Mouse (Mus musculus) layer of hippocampus, postnatal 10 days (tissue): ENCODE measurements around the gene Cdhr4. TPM values are rescaled to one million over a fixed set of nuclear protein-coding genes. Genes with fewer than 3 reads are reported as not detected.

Experiments used
- DNase-seq, 2 experiments: peaks; one replicate each; pipeline ENCODE4 v3.0.0; 2021; ENCODE audit warnings: low spot score in 2 of 2
- long read RNA-seq: library from polyadenylated mRNA; stranded (forward); transcript quantifications from one replicate; pipeline ENCODE4 v2.0.0, GENCODE M21; 2023
- total RNA-seq, 2 experiments: library from RNA; stranded (reverse); gene quantifications; 2 replicates each; pipeline ENCODE4 v1.2.3; 2021

Gene Cdhr4
- 1 to 10 TPM; 4.1 to 4.9 TPM for total RNA-seq
- long read RNA-seq, partial matches to known transcripts, result 0 of 4 reads
- long read RNA-seq, other reads (novel, unspliced or antisense), result 4 of 4 reads

- DNase-seq, result no peak
Measured at GRCm38 (mm10) chr9:107992197-107992596, at the start of gene Cdhr4. Gene Cdhr4, plus strand, starts transcription at chr9:107992497.

GRCm38 (mm10) chr9:107947241-107948194 lies 44.8 kb upstream of the Cdhr4 start:
- no peak for DNase-seq

- DNase-seq, result no peak
Measured at GRCm38 (mm10) chr9:107949184-107949921, 42.9 kb upstream of the Cdhr4 start.

- no peak for DNase-seq
Measured at GRCm38 (mm10) chr9:107949922-107950235, 42.4 kb upstream of the Cdhr4 start, which contains the start of gene Traip. Gene Traip, plus strand, starts transcription at chr9:107950136.

DNA sequence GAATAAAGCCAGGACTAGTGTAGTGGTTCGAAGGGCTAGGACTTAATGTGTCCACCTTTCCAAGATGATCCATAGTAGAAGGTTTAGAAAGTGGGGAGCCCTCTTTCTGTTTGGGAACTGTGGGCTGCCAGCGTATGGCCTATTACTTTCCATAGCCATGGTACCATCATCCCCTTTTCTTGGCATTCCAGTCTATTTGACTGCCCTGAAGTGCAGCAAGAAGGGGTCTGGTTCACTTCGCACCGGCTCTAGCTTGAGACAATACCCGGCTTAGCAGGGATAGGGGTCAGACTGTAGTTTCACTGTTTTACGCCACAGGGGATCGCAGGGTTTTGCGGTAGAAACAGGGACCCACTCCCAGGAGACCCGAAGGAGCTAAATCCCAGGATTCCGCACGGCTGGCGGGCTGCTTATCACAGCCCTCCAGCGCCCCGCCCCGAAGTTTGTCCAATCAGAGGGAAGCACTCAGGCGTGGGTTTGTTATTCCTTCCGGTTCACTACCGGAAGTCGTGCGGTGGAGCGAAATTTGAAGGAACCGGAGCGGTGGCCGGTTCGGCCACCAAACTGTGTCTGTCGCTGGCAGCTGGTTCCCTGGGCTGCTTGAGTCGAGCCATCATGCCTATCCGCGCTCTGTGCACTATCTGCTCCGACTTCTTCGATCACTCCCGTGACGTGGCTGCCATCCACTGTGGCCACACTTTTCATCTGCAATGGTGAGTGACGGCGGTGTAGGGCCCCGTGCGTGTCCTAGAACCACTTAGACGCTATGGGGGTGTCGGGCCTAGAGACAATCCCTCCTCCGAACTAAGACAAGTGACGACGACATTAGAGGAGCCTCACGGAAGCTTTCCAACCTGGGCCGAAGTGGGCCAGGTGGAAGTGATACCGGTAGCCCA lies 41.6 kb upstream of the Cdhr4 start:
- DNase-seq, result peak; percentile 91 to 92

DNA sequence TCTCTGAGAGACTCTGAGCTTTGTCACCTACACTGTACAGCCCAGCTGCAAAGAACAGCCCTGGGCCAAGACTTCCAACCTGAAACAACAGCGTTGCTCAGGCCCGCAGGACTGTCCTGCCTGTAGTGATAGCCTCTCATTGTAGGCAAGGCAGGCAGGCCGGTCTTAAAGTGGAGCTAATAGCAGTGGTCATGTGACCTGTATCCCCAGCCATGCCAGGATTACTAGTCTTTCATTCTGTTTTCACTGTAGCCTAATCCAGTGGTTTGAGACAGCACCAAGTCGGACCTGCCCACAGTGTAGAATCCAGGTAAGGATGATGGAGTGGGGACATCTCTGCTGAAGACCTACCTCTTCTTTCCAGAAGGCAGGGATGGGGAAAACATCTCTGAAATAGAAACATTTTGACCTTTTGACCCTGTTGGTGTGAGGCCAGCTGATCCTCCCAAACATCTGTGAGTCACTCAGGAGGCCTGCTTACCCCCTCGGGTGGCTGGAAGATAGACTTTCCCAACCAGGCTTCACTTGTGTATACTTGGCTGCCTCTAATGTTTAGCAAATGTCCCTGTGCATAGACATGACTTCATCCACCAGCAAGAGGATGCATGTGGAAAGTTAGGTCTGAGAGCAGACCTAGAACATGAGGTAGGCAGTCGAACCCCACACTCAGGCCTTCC lies 36.5 kb upstream of the Cdhr4 start:
- no peak for DNase-seq

GRCm38 (mm10) chr9:107957141-107957540 lies 35.2 kb upstream of the Cdhr4 start:
- DNase-seq, result no peak

DNA sequence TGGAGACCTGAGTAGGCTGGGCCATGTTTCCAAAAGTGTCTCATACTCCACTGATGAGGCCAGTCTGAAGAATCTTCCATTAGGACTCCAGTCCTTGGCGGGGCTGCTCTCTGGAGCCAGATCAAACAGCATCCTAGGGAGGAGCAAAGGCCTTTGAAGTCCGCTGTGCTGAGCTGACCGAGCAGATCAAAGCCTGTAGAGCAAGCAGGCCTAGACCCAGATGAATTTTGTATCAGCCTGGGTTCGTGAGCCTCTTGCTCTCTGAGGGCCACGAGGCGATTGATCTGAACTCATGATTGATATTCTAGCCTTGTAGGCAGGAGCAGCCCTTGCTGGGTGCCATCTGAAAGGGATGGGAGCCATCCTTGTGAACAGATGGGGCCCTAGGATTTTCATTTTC lies 32.4 kb upstream of the Cdhr4 start:
- DNase-seq, result no peak

DNA sequence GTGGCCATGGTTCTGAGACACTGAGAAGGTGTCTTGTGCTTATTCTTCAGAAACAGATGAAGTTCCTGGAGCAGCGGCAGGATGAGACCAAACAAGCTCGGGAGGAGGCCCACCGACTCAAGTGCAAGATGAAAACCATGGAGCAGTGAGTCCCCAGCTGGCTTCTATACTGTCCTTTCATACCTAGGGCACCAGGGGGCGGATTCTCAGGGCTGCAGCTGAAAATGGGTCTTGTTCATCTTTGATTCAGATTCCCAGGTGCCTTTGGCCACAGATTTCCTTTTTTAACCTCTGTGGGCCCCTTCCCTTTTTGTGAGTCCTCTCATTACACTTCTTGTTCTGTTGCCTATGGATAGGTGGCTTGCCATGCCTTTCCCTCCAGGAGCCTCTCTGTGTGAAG lies 31.4 kb upstream of the Cdhr4 start:
- no peak for DNase-seq

GRCm38 (mm10) chr9:107961351-107961762 lies 30.9 kb upstream of the Cdhr4 start:
- peak; percentile 60 to 62 for DNase-seq

- DNase-seq, result peak; percentile 62 to 76
Measured at GRCm38 (mm10) chr9:107961881-107962280, 30.4 kb upstream of the Cdhr4 start.

- DNase-seq, result no peak
Measured at GRCm38 (mm10) chr9:107962916-107963315, 29.4 kb upstream of the Cdhr4 start.

GRCm38 (mm10) chr9:107963700-107964099 lies 28.6 kb upstream of the Cdhr4 start:
- DNase-seq, result peak; percentile 78 to 81

DNA sequence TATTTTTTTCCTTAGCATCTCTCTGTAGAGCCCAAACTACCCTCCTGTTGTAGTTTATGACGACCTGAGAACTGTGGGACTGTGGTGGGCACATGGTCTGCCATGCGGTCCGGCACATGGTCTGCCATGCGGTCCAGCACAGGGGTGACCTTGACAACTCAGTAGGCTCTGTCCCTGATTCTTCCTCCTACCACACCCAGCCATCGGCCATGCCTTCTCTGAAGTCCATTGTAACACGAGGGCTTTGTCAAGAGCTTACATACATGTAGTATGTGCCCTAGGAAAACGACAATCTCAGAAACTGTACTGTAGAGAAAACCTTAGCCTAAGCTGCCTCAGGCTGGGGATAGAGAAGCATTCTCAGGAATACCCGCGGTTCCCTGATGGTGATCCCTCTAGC lies 27.6 kb upstream of the Cdhr4 start:
- DNase-seq, result no peak

GRCm38 (mm10) chr9:107966676-107967075 lies 25.6 kb upstream of the Cdhr4 start:
- DNase-seq, result no peak

DNA sequence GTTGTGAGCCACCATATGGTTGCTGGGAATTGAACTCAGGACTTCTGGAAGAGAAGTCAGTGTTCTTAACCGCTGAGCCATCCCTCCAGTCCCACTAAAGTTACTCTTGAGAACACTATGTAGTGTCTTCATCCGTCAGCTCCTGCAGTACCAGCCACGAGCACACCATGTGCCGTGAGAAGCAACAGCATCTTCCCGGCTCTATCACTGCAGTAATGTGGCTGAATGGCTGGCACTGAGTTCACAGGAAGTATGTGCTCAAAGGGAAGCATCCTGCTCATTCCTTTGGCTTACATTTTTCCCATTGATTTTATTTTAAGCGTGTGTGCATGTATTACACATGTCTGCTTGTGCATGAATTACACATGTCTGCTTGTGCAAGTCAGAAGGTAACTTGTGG lies 24.9 kb upstream of the Cdhr4 start:
- DNase-seq, result no peak

- DNase-seq, result no peak
Measured at GRCm38 (mm10) chr9:107968531-107968930, 23.8 kb upstream of the Cdhr4 start.

DNA sequence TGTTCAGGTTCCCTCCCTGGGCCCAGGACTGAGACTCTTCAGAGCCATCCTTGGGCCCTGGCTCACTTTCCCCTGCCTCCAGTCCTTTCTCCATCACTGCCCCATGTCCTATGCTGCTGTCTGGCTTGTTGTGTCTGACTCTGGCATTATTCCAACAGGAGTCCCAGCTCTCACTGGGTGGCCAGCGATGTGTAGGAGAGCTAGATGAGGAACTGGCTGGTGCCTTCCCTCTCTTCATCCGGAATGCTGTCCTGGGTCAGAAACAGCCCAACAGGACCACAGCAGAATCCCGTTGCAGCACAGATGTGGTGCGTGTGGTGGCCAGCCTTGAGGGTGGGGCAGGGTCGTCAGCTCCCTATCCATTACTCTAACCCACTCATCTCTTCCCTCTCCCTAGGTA lies 22.0 kb upstream of the Cdhr4 start:
- no peak for DNase-seq

DNA sequence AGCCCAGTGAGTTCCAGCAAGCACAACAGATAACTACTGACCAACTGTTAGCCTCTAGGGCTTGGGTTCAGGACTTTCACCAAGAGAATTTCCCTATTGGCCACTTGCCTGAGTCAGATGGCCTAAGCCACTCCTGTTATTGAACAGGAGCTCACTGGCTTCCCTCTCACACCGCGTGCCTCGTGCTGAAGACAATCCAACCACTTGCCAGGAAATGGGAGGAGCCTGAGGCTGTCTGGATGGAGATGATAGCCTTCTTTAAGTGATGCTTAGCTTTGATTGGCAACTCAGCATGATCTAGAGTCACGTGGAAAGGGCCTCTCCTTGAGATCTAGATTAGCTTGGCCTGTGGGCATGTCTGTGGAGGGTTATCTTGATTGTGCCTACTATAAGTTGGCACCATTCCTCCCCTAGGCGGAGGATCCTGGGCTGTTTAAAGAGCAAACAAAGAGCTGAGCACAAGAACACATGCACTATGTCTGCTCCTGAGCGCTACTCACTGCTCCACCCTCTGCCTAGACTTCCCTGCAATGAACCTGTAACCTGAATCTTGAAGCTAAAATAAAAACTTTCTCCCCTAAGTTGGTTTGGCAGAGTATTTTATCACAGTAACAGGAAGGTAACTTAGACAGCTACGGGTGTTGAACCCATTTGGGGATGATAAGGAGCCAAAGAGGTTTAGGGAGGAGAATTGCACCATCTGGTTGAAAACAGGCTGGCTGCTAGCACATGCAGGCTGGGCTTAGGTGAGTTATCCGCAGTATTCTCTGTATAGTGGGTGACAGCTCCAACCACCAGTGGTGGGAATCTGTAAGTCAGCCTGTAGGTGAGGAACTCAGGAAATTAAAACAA lies 20.4 kb upstream of the Cdhr4 start:
- no peak for DNase-seq
